Mouse (Mus musculus) CH12.LX (cell line): ENCODE measurements around the gene Snai3. TPM values are rescaled to one million over a fixed set of nuclear protein-coding genes. Genes with fewer than 3 reads are reported as not detected.

Experiments used
- DNase-seq: peaks from one replicate; pipeline ENCODE4 v3.0.0-alpha.2; 2013; ENCODE audit errors: extremely low read depth
- H3K27ac ChIP-seq: 2 replicates; pipeline ENCODE4 v1.5.1; 2012; ENCODE audit warnings: low read depth, mild to moderate bottlenecking, control low read depth, moderate library complexity; ENCODE audit not compliant: insufficient read depth
- H3K27me3 ChIP-seq: replicated peaks from 2 replicates; pipeline ENCODE3; 2012; ENCODE audit warnings: inconsistent platforms
- H3K36me3 ChIP-seq, 2 experiments: replicated peaks in 1 of 2; 2 replicates each; pipeline versions ENCODE3 to v1.6.1; 2012; ENCODE audit warnings: inconsistent platforms in 1 of 2, low read length in 1 of 2, mild to moderate bottlenecking in 1 of 2, mixed read lengths in 1 of 2, moderate library complexity in 1 of 2; ENCODE audit not compliant: control insufficient read depth in 1 of 2, insufficient read depth in 1 of 2
- H3K4me1 ChIP-seq, 2 experiments: 2 replicates each; pipeline ENCODE4 v1.6.1; 2012; ENCODE audit warnings: inconsistent platforms in 1 of 2, moderate library complexity in 1 of 2; ENCODE audit not compliant: insufficient read depth in 2 of 2, control insufficient read depth in 1 of 2
- H3K4me2 ChIP-seq: 2 replicates; pipeline ENCODE4 v1.6.1; 2012; ENCODE audit warnings: low read depth, mild to moderate bottlenecking, control low read depth; ENCODE audit not compliant: poor library complexity, insufficient read depth, severe bottlenecking
- H3K4me3 ChIP-seq, 3 experiments: fragments of 150-350 bp in 1 of 3; sonication (generic) in 1 of 3; replicated peaks in 1 of 3; 2 replicates each; pipeline versions ENCODE3 to v1.5.1; 2011 to 2012; ENCODE audit warnings: low read depth in 2 of 3, low read length in 2 of 3, mild to moderate bottlenecking in 2 of 3, moderate library complexity in 2 of 3, control low read depth in 1 of 3, improper control_type of control experiment in 1 of 3, inconsistent platforms in 1 of 3, mixed read lengths in 1 of 3; ENCODE audit not compliant: poor library complexity in 1 of 3
- H3K79me2 ChIP-seq: replicated peaks from 2 replicates; pipeline ENCODE4 v1.6.1; 2012; ENCODE audit warnings: mild to moderate bottlenecking, moderate library complexity; ENCODE audit not compliant: control insufficient read depth, poor library complexity, insufficient read depth, severe bottlenecking; ENCODE audit errors: extremely low read depth
- H3K9ac ChIP-seq: 2 replicates; pipeline ENCODE4 v1.6.1; 2012; ENCODE audit warnings: low read depth, mild to moderate bottlenecking, control low read depth, moderate library complexity; ENCODE audit not compliant: insufficient read depth
- H3K9me3 ChIP-seq: replicated peaks from 2 replicates; pipeline ENCODE3; 2012; ENCODE audit warnings: low read length, inconsistent platforms, mixed read lengths
- BHLHE40 ChIP-seq: IDR thresholded peaks from 2 replicates; pipeline ENCODE4 v1.6.1; 2011; ENCODE audit warnings: mild to moderate bottlenecking, low read depth, low read length, improper control_type of control experiment
- CHD1 ChIP-seq: IDR thresholded peaks from 2 replicates; pipeline ENCODE4 v1.6.1; 2012; ENCODE audit warnings: low read depth, low read length, improper control_type of control experiment, inconsistent platforms
- EP300 ChIP-seq: IDR thresholded peaks from 2 replicates; pipeline ENCODE4 v1.6.1; 2011; ENCODE audit warnings: low read length, improper control_type of control experiment
- ETS1 ChIP-seq: conservative IDR thresholded peaks from 2 replicates; pipeline ENCODE4 v1.6.1; 2012; ENCODE audit warnings: low read depth, mild to moderate bottlenecking, inconsistent platforms, low read length, improper control_type of control experiment, moderate library complexity
- GABPA ChIP-seq: IDR thresholded peaks from 2 replicates; pipeline ENCODE4 v1.6.1; 2012; ENCODE audit warnings: low read depth, low read length, improper control_type of control experiment, inconsistent platforms; ENCODE audit not compliant: insufficient replicate concordance
- HCFC1 ChIP-seq: IDR thresholded peaks from 2 replicates; pipeline ENCODE4 v1.6.1; 2012; ENCODE audit warnings: low read depth, mild to moderate bottlenecking, inconsistent platforms, low read length, improper control_type of control experiment
- JUN ChIP-seq: IDR thresholded peaks from 2 replicates; pipeline ENCODE4 v1.6.1; 2011; ENCODE audit warnings: low read depth, mild to moderate bottlenecking, low read length, improper control_type of control experiment, moderate library complexity; ENCODE audit not compliant: insufficient read depth
- MAX ChIP-seq: IDR thresholded peaks from 2 replicates; pipeline ENCODE4 v1.6.1; 2011; ENCODE audit warnings: low read length, improper control_type of control experiment
- MAZ ChIP-seq: IDR thresholded peaks from 2 replicates; pipeline ENCODE4 v1.6.1; 2012; ENCODE audit warnings: low read depth, mild to moderate bottlenecking, inconsistent platforms, low read length, improper control_type of control experiment, moderate library complexity
- MEF2A ChIP-seq: IDR thresholded peaks from 2 replicates; pipeline ENCODE4 v1.6.1; 2014; ENCODE audit warnings: low read depth, mild to moderate bottlenecking, inconsistent platforms, low read length, improper control_type of control experiment, borderline replicate concordance
- MXI1 ChIP-seq: IDR thresholded peaks from 2 replicates; pipeline ENCODE4 v1.6.1; 2011; ENCODE audit warnings: mild to moderate bottlenecking, low read depth, low read length, improper control_type of control experiment
- MYC ChIP-seq: IDR thresholded peaks from 2 replicates; pipeline ENCODE4 v1.6.1; 2011; ENCODE audit warnings: low read depth, mild to moderate bottlenecking, improper control_type of control experiment, low read length
- NELFE ChIP-seq: IDR thresholded peaks from 2 replicates; pipeline ENCODE4 v1.6.1; 2011; ENCODE audit warnings: low read depth, low read length, improper control_type of control experiment
- PAX5 ChIP-seq: IDR thresholded peaks from 2 replicates; pipeline ENCODE4 v1.6.1; 2012; ENCODE audit warnings: low read length, inconsistent platforms, mixed read lengths
- TBP ChIP-seq: conservative IDR thresholded peaks from 2 replicates; pipeline ENCODE4 v1.6.1; 2011; ENCODE audit warnings: low read depth, low read length, improper control_type of control experiment
- USF1 ChIP-seq: IDR thresholded peaks from 2 replicates; pipeline ENCODE4 v1.6.1; 2014; ENCODE audit warnings: low read depth, mild to moderate bottlenecking, inconsistent platforms, low read length, improper control_type of control experiment
- ZKSCAN1 ChIP-seq: IDR thresholded peaks from 2 replicates; pipeline ENCODE4 v1.6.1; 2012; ENCODE audit warnings: low read depth, inconsistent platforms, low read length, improper control_type of control experiment, borderline replicate concordance
- dilution Hi-C: fragments of 300-500 bp; cut with MboI; formaldehyde crosslinking; loops from 2 replicates; pipeline ENCODE4 v1.14.3; 2020; ENCODE audit warnings: low sequenced_read_pairs; ENCODE audit not compliant: extremely low pct_unique_long_range_greater_than_20kb, extremely low pct_ligation_motif_present
- in situ Hi-C: fragments of 300-500 bp; cut with MboI; formaldehyde crosslinking; loops from 3 replicates; pipeline ENCODE4 v1.14.3; 2019; ENCODE audit warnings: low sequenced_read_pairs, low pct_ligation_motif_present, low pct_unique_long_range_greater_than_20kb, mixed read lengths
- polyA plus RNA-seq: library from polyadenylated mRNA; unstranded; fragments of >175 nt; gene quantifications from 2 replicates; pipeline ENCODE4 v1.2.1, GENCODE M21; 2012; ENCODE audit warnings: low read depth; ENCODE audit not compliant: insufficient read length
- total RNA-seq, 2 experiments: library from RNA; depleted of rRNA; stranded (reverse); fragments of 300-350 nt in 1 of 2; fragments of >200 nt in 1 of 2; gene quantifications; 2 replicates each; pipeline ENCODE4 v1.2.3; 2012 to 2014

The Snai3 gene
- total and polyA plus RNA-seq, 3 experiments = 0.19 to 0.47 (median 0.44) TPM

GRCm38 (mm10) chr8:122405146-122405805 lies 55.3 kb downstream of the Snai3 start:
- Histone ChIP-seq H3K36me3 (peaks cover 88 to 98% of the 10 kb centered on the region in 2 experiments), H3K9ac (no peak overlapping the region), H3K79me2 (no peaks in the 10 kb centered on the region), H3K27ac (no peak overlapping the region), H3K4me1 (no peaks in the 10 kb centered on the region), H3K4me2 (no peak overlapping the region), H3K4me3 (no peak overlapping the region), H3K9me3 (no peaks in the 10 kb centered on the region), H3K27me3 (no peaks in the 10 kb centered on the region)
- in situ Hi-C loops = no loop called here
- dilution Hi-C loops = no loop called here
- no peak for TF ChIP-seq CHD1
- TF ChIP-seq ETS1 = no peak
- no peak for TF ChIP-seq ZKSCAN1
- no peak for TF ChIP-seq HCFC1
- no peak for TF ChIP-seq JUN
- TF ChIP-seq MXI1 = no peak
- no peak for TF ChIP-seq MYC
- TF ChIP-seq MAX = no peak
- no peak for TF ChIP-seq EP300
- no peak for TF ChIP-seq TBP
- TF ChIP-seq NELFE = no peak
- TF ChIP-seq PAX5 = no peak
- no peak for TF ChIP-seq BHLHE40
- TF ChIP-seq USF1 = no peak
- TF ChIP-seq MEF2A = no peak
- no peak for TF ChIP-seq GABPA
- no peak for TF ChIP-seq MAZ
- DNase-seq = no peak

Other genes with a start within 250 kb of the Snai3 start
- gene Zfpm1, start 178.6 kb downstream of the Snai3 start, total RNA-seq (2012; rRNA removed) = 30.1 and 31.0 TPM in 2 replicates
- gene Zfpm1, start 178.6 kb downstream of the Snai3 start, total RNA-seq (2014; rRNA removed) = 11.0 and 11.3 TPM in 2 replicates
- 63.5 and 68.4 TPM in 2 replicates for gene Zfpm1, start 178.6 kb downstream of the Snai3 start, polyA plus RNA-seq
- gene Trhr2, start 100.0 kb downstream of the Snai3 start, total RNA-seq (2012; rRNA removed) = 0.25 and 0.46 TPM in 2 replicates
- not detected in 2 replicates for gene Trhr2, start 100.0 kb downstream of the Snai3 start, total RNA-seq (2014; rRNA removed)
- 0.42 and 0.51 TPM in 2 replicates for gene Trhr2, start 100.0 kb downstream of the Snai3 start, polyA plus RNA-seq
- 58.5 and 66.0 TPM in 2 replicates for gene Zc3h18, start 84.1 kb downstream of the Snai3 start, total RNA-seq (2012; rRNA removed)
- gene Zc3h18, start 84.1 kb downstream of the Snai3 start, total RNA-seq (2014; rRNA removed) = 34.6 and 36.3 TPM in 2 replicates
- 81.6 and 83.0 TPM in 2 replicates for gene Zc3h18, start 84.1 kb downstream of the Snai3 start, polyA plus RNA-seq
- gene Il17c, start 38.7 kb downstream of the Snai3 start, total RNA-seq (2012; rRNA removed) = 0.21 TPM in 1 of 2 replicates, not detected in the other
- gene Il17c, start 38.7 kb downstream of the Snai3 start, total RNA-seq (2014; rRNA removed) = not detected in 2 replicates
- 0.33 TPM in 1 of 2 replicates, not detected in the other for gene Il17c, start 38.7 kb downstream of the Snai3 start, polyA plus RNA-seq
- gene Cyba, start 27.8 kb downstream of the Snai3 start, total RNA-seq (2012; rRNA removed) = 978 and 1,119 TPM in 2 replicates
- gene Cyba, start 27.8 kb downstream of the Snai3 start, total RNA-seq (2014; rRNA removed) = 450 and 466 TPM in 2 replicates
- 848 and 1,050 TPM in 2 replicates for gene Cyba, start 27.8 kb downstream of the Snai3 start, polyA plus RNA-seq
- gene Mvd, start 17.3 kb downstream of the Snai3 start, total RNA-seq (2012; rRNA removed) = 42.5 and 54.0 TPM in 2 replicates
- gene Mvd, start 17.3 kb downstream of the Snai3 start, total RNA-seq (2014; rRNA removed) = 56.2 and 80.3 TPM in 2 replicates
- gene Mvd, start 17.3 kb downstream of the Snai3 start, polyA plus RNA-seq = 47.3 and 50.3 TPM in 2 replicates
- 8.5 and 9.1 TPM in 2 replicates for gene Rnf166, start 15.3 kb upstream of the Snai3 start, total RNA-seq (2012; rRNA removed)
- gene Rnf166, start 15.3 kb upstream of the Snai3 start, total RNA-seq (2014; rRNA removed) = 6.5 and 7.7 TPM in 2 replicates
- 12.9 and 13.0 TPM in 2 replicates for gene Rnf166, start 15.3 kb upstream of the Snai3 start, polyA plus RNA-seq
- 40.4 and 55.7 TPM in 2 replicates for gene Ctu2, start 15.4 kb upstream of the Snai3 start, total RNA-seq (2012; rRNA removed)
- gene Ctu2, start 15.4 kb upstream of the Snai3 start, total RNA-seq (2014; rRNA removed) = 23.8 and 27.9 TPM in 2 replicates
- gene Ctu2, start 15.4 kb upstream of the Snai3 start, polyA plus RNA-seq = 63.1 and 80.6 TPM in 2 replicates
- 52.1 and 59.7 TPM in 2 replicates for gene Piezo1, start 90.6 kb upstream of the Snai3 start, total RNA-seq (2012; rRNA removed)
- gene Piezo1, start 90.6 kb upstream of the Snai3 start, total RNA-seq (2014; rRNA removed) = 15.1 and 21.1 TPM in 2 replicates
- 26.5 and 41.6 TPM in 2 replicates for gene Piezo1, start 90.6 kb upstream of the Snai3 start, polyA plus RNA-seq
- gene Cdt1, start 107.3 kb upstream of the Snai3 start, total RNA-seq (2012; rRNA removed) = 50.0 and 53.7 TPM in 2 replicates
- gene Cdt1, start 107.3 kb upstream of the Snai3 start, total RNA-seq (2014; rRNA removed) = 46.0 and 54.2 TPM in 2 replicates
- 57.6 and 67.3 TPM in 2 replicates for gene Cdt1, start 107.3 kb upstream of the Snai3 start, polyA plus RNA-seq
- gene Aprt, start 116.2 kb upstream of the Snai3 start, total RNA-seq (2012; rRNA removed) = 524 and 653 TPM in 2 replicates
- 453 and 516 TPM in 2 replicates for gene Aprt, start 116.2 kb upstream of the Snai3 start, total RNA-seq (2014; rRNA removed)
- gene Aprt, start 116.2 kb upstream of the Snai3 start, polyA plus RNA-seq = 543 and 561 TPM in 2 replicates
- gene Galns, start 150.7 kb upstream of the Snai3 start, total RNA-seq (2012; rRNA removed) = 19.8 and 25.6 TPM in 2 replicates
- gene Galns, start 150.7 kb upstream of the Snai3 start, total RNA-seq (2014; rRNA removed) = 13.2 and 16.4 TPM in 2 replicates
- 23.5 and 25.6 TPM in 2 replicates for gene Galns, start 150.7 kb upstream of the Snai3 start, polyA plus RNA-seq
- gene Trappc2l, start 150.9 kb upstream of the Snai3 start, total RNA-seq (2012; rRNA removed) = 64.2 and 67.0 TPM in 2 replicates
- gene Trappc2l, start 150.9 kb upstream of the Snai3 start, total RNA-seq (2014; rRNA removed) = 10.1 and 15.7 TPM in 2 replicates
- 36.0 and 38.8 TPM in 2 replicates for gene Trappc2l, start 150.9 kb upstream of the Snai3 start, polyA plus RNA-seq
- gene Pabpn1l, start 162.0 kb upstream of the Snai3 start, total RNA-seq (2012; rRNA removed) = not detected in 2 replicates
- gene Pabpn1l, start 162.0 kb upstream of the Snai3 start, total RNA-seq (2014; rRNA removed) = not detected in 2 replicates
- gene Pabpn1l, start 162.0 kb upstream of the Snai3 start, polyA plus RNA-seq = not detected in 2 replicates
- 2.1 and 3.4 TPM in 2 replicates for gene Cbfa2t3, start 238.4 kb upstream of the Snai3 start, total RNA-seq (2012; rRNA removed)
- 0.43 and 0.47 TPM in 2 replicates for gene Cbfa2t3, start 238.4 kb upstream of the Snai3 start, total RNA-seq (2014; rRNA removed)
- 16.5 and 22.6 TPM in 2 replicates for gene Cbfa2t3, start 238.4 kb upstream of the Snai3 start, polyA plus RNA-seq